Mouse (Mus musculus) spleen, adult 2 months (tissue): ENCODE results near the gene Dnmt3a. TPM values are rescaled to one million over a fixed set of nuclear protein-coding genes. Genes with fewer than 3 reads are reported as not detected.

Experiments
- DNase-seq, 2 experiments: peaks; one replicate each; pipeline versions ENCODE4 v3.0.0 to v3.0.0-alpha.2; 2012 to 2021; ENCODE audit warnings: low spot score in 2 of 2, low read depth in 1 of 2
- H3K27ac ChIP-seq: fragments of 200-500 bp; 2 replicates; pipeline ENCODE4 v1.5.1; 2012; ENCODE audit warnings: low read length, inconsistent platforms; ENCODE audit not compliant: insufficient read depth
- H3K27me3 ChIP-seq: fragments of 200-500 bp; 2 replicates; pipeline ENCODE4 v1.6.1; 2012; ENCODE audit warnings: mild to moderate bottlenecking, moderate library complexity, low read length, inconsistent platforms; ENCODE audit not compliant: control insufficient read depth, insufficient read depth
- H3K36me3 ChIP-seq: fragments of 200-500 bp; 2 replicates; pipeline ENCODE4 v1.6.1; 2012; ENCODE audit warnings: mild to moderate bottlenecking, low read length, inconsistent platforms; ENCODE audit not compliant: control insufficient read depth, insufficient read depth
- H3K4me1 ChIP-seq: fragments of 200-500 bp; 2 replicates; pipeline ENCODE4 v1.6.1; 2011; ENCODE audit warnings: inconsistent platforms; ENCODE audit not compliant: control insufficient read depth, insufficient read depth, insufficient read length
- H3K4me3 ChIP-seq: fragments of 200-500 bp; 2 replicates; pipeline ENCODE4 v1.5.1; 2011; ENCODE audit warnings: mild to moderate bottlenecking, inconsistent platforms; ENCODE audit not compliant: insufficient read depth, insufficient read length; ENCODE audit errors: extremely low read depth
- CTCF ChIP-seq: fragments of 200-500 bp; IDR thresholded peaks from 2 replicates; pipeline ENCODE4 v1.5.1; 2011; ENCODE audit warnings: mild to moderate bottlenecking, inconsistent platforms; ENCODE audit not compliant: insufficient read depth, insufficient read length, insufficient replicate concordance; ENCODE audit errors: extremely low read depth
- POLR2A ChIP-seq: fragments of 200-500 bp; IDR thresholded peaks from 2 replicates; pipeline ENCODE4 v1.6.1; 2011; ENCODE audit warnings: low read depth, low read length, inconsistent platforms
- WGBS: fragments of 180-500 bp; shearing (Covaris S2); methylation state at CpG from one replicate; pipeline ENCODE4 v1.1.7; 2018; 5-methylcytosine and 5-hydroxymethylcytosine counted together
- polyA plus RNA-seq: library from polyadenylated mRNA; depleted of rRNA; stranded (reverse); fragments of >200 nt; gene quantifications from 2 replicates; pipeline ENCODE4 v1.2.3, GENCODE M21; 2012

Dnmt3a gene
- polyA plus RNA-seq, 1 experiment, result 19.3 TPM

- peaks cover 19% of the 10 kb centered on the region for H3K4me1 ChIP-seq
- 96% methylated on average over 2 of the region's 2 CpGs for WGBS
- TF ChIP-seq CTCF (no peak), POLR2A (no peak)
These were observed 21.5 kb upstream of the Dnmt3a start for GRCm38 (mm10) chr12:3784258-3784657.

GRCm38 (mm10) chr12:3784729-3785128 is 21.1 kb upstream of the Dnmt3a start:
- no peak for DNase-seq
- Histone ChIP-seq H3K4me3 (no peak overlapping the region), H3K4me1 (peaks cover 14% of the 10 kb centered on the region), H3K27ac (no peak overlapping the region), H3K36me3 (no peaks in the 10 kb centered on the region), H3K27me3 (no peaks in the 10 kb centered on the region)
- 88% methylated on average over 4 of the region's 4 CpGs for WGBS
- TF ChIP-seq POLR2A (no peak), CTCF (no peak)

More at GRCm38 (mm10) chr12:3784258-3784657, 21.5 kb upstream of the Dnmt3a start:
- no peaks in the 10 kb centered on the region for H3K27me3 ChIP-seq
- no peak overlapping the region for H3K27ac ChIP-seq
- H3K4me3 ChIP-seq, result no peak overlapping the region
- no peaks in the 10 kb centered on the region for H3K36me3 ChIP-seq
- DNase-seq, result no peak

GRCm38 (mm10) chr12:3787041-3787440 is 18.8 kb upstream of the Dnmt3a start:
- peaks cover 3% of the 10 kb centered on the region; the same call in 1 of the 2 replicates for H3K4me1 ChIP-seq
- DNase-seq, result no peak
- no peak overlapping the region for H3K27ac ChIP-seq
- WGBS, result 88% methylated on average over 3 of the region's 3 CpGs
- TF ChIP-seq POLR2A (no peak), CTCF (no peak)
- no peak overlapping the region for H3K4me3 ChIP-seq
- no peaks in the 10 kb centered on the region for H3K36me3 ChIP-seq
- H3K27me3 ChIP-seq, result no peaks in the 10 kb centered on the region

GRCm38 (mm10) chr12:3787541-3787940 is 18.3 kb upstream of the Dnmt3a start:
- TF ChIP-seq CTCF (no peak), POLR2A (no peak)
- peaks cover 6% of the 10 kb centered on the region; the same call in 1 of the 2 replicates for H3K4me1 ChIP-seq
- no peak overlapping the region for H3K4me3 ChIP-seq
- no peaks in the 10 kb centered on the region for H3K36me3 ChIP-seq
- H3K27me3 ChIP-seq, result no peaks in the 10 kb centered on the region
- no peak overlapping the region for H3K27ac ChIP-seq
- 75% methylated on average over 1 of the region's 1 CpGs for WGBS
- no peak for DNase-seq

- Histone ChIP-seq H3K27me3 (no peaks in the 10 kb centered on the region), H3K4me3 (no peak overlapping the region), H3K27ac (no peak overlapping the region), H3K36me3 (no peaks in the 10 kb centered on the region), H3K4me1 (peaks cover 6% of the 10 kb centered on the region; the same call in 1 of the 2 replicates)
- no peak for DNase-seq
- TF ChIP-seq CTCF, result no peak
- TF ChIP-seq POLR2A, result no peak
- WGBS, result 86% methylated on average over 5 of the region's 5 CpGs
These were observed 17.3 kb upstream of the Dnmt3a start for GRCm38 (mm10) chr12:3788421-3789051.

- WGBS, result 78% methylated on average over 5 of the region's 5 CpGs
- no peak overlapping the region for H3K4me3 ChIP-seq
- peaks cover 6% of the 10 kb centered on the region; the same call in 1 of the 2 replicates for H3K4me1 ChIP-seq
These were observed 16.1 kb upstream of the Dnmt3a start for GRCm38 (mm10) chr12:3789626-3790185.

GRCm38 (mm10) chr12:3791257-3791656 is 14.6 kb upstream of the Dnmt3a start:
- no peak overlapping the region for H3K27ac ChIP-seq
- peaks cover 6% of the 10 kb centered on the region; the same call in 1 of the 2 replicates for H3K4me1 ChIP-seq
- no peaks in the 10 kb centered on the region for H3K36me3 ChIP-seq
- 35% methylated on average over 7 of the region's 7 CpGs for WGBS
- no peak for TF ChIP-seq POLR2A
- H3K4me3 ChIP-seq, result no peak overlapping the region
- no peaks in the 10 kb centered on the region for H3K27me3 ChIP-seq
- DNase-seq, result no peak

More at GRCm38 (mm10) chr12:3789626-3790185, 16.1 kb upstream of the Dnmt3a start:
- DNase-seq, result no peak
- H3K27ac ChIP-seq, result no peak overlapping the region
- TF ChIP-seq POLR2A, result no peak
- TF ChIP-seq CTCF, result no peak
- H3K36me3 ChIP-seq, result no peaks in the 10 kb centered on the region
- H3K27me3 ChIP-seq, result no peaks in the 10 kb centered on the region
